Mouse (Mus musculus) stomach, postnatal 0 days (tissue): Measurements from ENCODE around the gene Praf2. TPM values are rescaled to one million over a fixed set of nuclear protein-coding genes. Genes with fewer than 3 reads are reported as not detected.

Experiments
- ATAC-seq: fragments of 200-750 bp; cut with Nextera tagmentation; 2 replicates; pipeline ENCODE4 v1.8.0; 2017; ENCODE audit not compliant: low FRiP score, low TSS enrichment
- DNase-seq: peaks from one replicate; pipeline ENCODE4 v3.0.0-alpha.2; 2016; ENCODE audit warnings: low spot score
- H3K27ac ChIP-seq: fragments of 300-500 bp; sonication (generic); replicated peaks from 2 replicates; pipeline ENCODE4 v1.5.1; 2014; ENCODE audit warnings: mild to moderate bottlenecking, control low read depth
- H3K27me3 ChIP-seq: fragments of 300-500 bp; sonication (generic); 2 replicates; pipeline ENCODE4 v1.6.1; 2014; ENCODE audit warnings: low read length; ENCODE audit not compliant: control insufficient read depth, insufficient read depth
- H3K36me3 ChIP-seq: fragments of 300-500 bp; sonication (generic); 2 replicates; pipeline ENCODE4 v1.6.1; 2014; ENCODE audit warnings: low read length, mixed read lengths; ENCODE audit not compliant: control insufficient read depth, insufficient read depth
- H3K4me1 ChIP-seq: fragments of 300-500 bp; sonication (generic); replicated peaks from 2 replicates; pipeline ENCODE4 v1.6.1; 2014; ENCODE audit warnings: antibody characterized with exemption; ENCODE audit not compliant: control insufficient read depth, insufficient read depth
- H3K4me2 ChIP-seq: fragments of 300-500 bp; sonication (generic); replicated peaks from 2 replicates; pipeline ENCODE4 v1.6.1; 2014; ENCODE audit warnings: low read depth, mild to moderate bottlenecking, control low read depth, moderate library complexity
- H3K4me3 ChIP-seq: fragments of 300-500 bp; sonication (generic); 2 replicates; pipeline ENCODE4 v1.5.1; 2014; ENCODE audit warnings: low read depth, low read length, control low read depth
- H3K9ac ChIP-seq: fragments of 300-500 bp; sonication (generic); 2 replicates; pipeline ENCODE4 v1.6.1; 2014; ENCODE audit warnings: mild to moderate bottlenecking, low read length, control low read depth, mixed read lengths
- H3K9me3 ChIP-seq: fragments of 300-500 bp; sonication (generic); 2 replicates; pipeline ENCODE4 v1.6.1; 2016; ENCODE audit warnings: low read length; ENCODE audit not compliant: control insufficient read depth
- CTCF ChIP-seq: IDR thresholded peaks from 2 replicates; pipeline ENCODE4 v1.5.1; 2016; ENCODE audit warnings: antibody characterized with exemption, low read depth, mild to moderate bottlenecking, moderate library complexity
- EP300 ChIP-seq: optimal IDR thresholded peaks from 2 replicates; pipeline ENCODE3; 2016; ENCODE audit warnings: antibody characterized with exemption
- WGBS: fragments of 180-500 bp; shearing (Covaris S2); extraction: QIAGEN DNeasy Blood & Tissue Kit; methylation state at CpG from one replicate; pipeline ENCODE4 v1.1.7; 2014; 5-methylcytosine and 5-hydroxymethylcytosine counted together
- polyA plus RNA-seq: library from polyadenylated mRNA; unstranded; fragments of >200 nt; fragmentation: Nextera tagmentation; extraction: Ambion mirVana; gene quantifications from 2 replicates; pipeline ENCODE4 v1.2.1, GENCODE M21; 2015

Praf2 gene
- polyA plus RNA-seq, 1 experiment from 2014 or later: 26.0 TPM

- Histone ChIP-seq H3K4me3 (no peak overlapping the region), H3K9ac (no peak overlapping the region), H3K27ac (no peak overlapping the region), H3K9me3 (no peaks in the 10 kb centered on the region), H3K27me3 (no peaks in the 10 kb centered on the region), H3K4me1 (no peaks in the 10 kb centered on the region), H3K4me2 (no peak overlapping the region), H3K36me3 (no peaks in the 10 kb centered on the region)
- DNase-seq: no peak
- no peak for ATAC-seq
- 86% methylated on average over 13 of the region's 13 CpGs for WGBS
- TF ChIP-seq EP300 (no peak), CTCF (no peak)
Observed at GRCm38 (mm10) chrX:7727176-7727575, 1.1 kb upstream of the Praf2 start.

- 26% methylated on average over 4 of the region's 4 CpGs for WGBS
- Histone ChIP-seq H3K9ac (peak overlapping the region; percentile 41; the same call in 1 of the 2 replicates), H3K27me3 (no peaks in the 10 kb centered on the region), H3K9me3 (no peaks in the 10 kb centered on the region), H3K4me3 (peak overlapping the region; percentile 37), H3K4me1 (no peaks in the 10 kb centered on the region), H3K4me2 (peak overlapping the region; percentile 45), H3K27ac (no peak overlapping the region), H3K36me3 (no peaks in the 10 kb centered on the region)
- peak; percentile 14; the same call in 1 of the 2 replicates for ATAC-seq
- TF ChIP-seq CTCF (no peak), EP300 (no peak)
- DNase-seq: no peak
Observed at GRCm38 (mm10) chrX:7728922-7729265, 655 bp downstream of the Praf2 start.

GRCm38 (mm10) chrX:7733571-7734156 lies 5.4 kb downstream of the Praf2 start:
- H3K9me3 ChIP-seq: no peaks in the 10 kb centered on the region
- no peak overlapping the region for H3K9ac ChIP-seq
- ATAC-seq: peak; percentile 53; the same call in 1 of the 2 replicates
- H3K4me1 ChIP-seq: no peaks in the 10 kb centered on the region
- no peaks in the 10 kb centered on the region for H3K27me3 ChIP-seq
- no peak overlapping the region for H3K4me2 ChIP-seq
- 34% methylated on average over 19 of the region's 26 CpGs for WGBS
- TF ChIP-seq CTCF (peak; percentile 71), EP300 (no peak)
- peak; percentile 79 for DNase-seq
- H3K36me3 ChIP-seq: no peaks in the 10 kb centered on the region
- no peak overlapping the region for H3K4me3 ChIP-seq
- no peak overlapping the region for H3K27ac ChIP-seq

- DNase-seq: peak; percentile 88
Observed at GRCm38 (mm10) chrX:7739336-7740081, 11.3 kb downstream of the Praf2 start.

GRCm38 (mm10) chrX:7740082-7740819 lies 12.0 kb downstream of the Praf2 start:
- peak overlapping the region; percentile 32 for H3K4me2 ChIP-seq

More at GRCm38 (mm10) chrX:7739336-7740081, 11.3 kb downstream of the Praf2 start:
- Histone ChIP-seq H3K36me3 (no peaks in the 10 kb centered on the region), H3K27ac (peak overlapping the region; percentile 86), H3K4me3 (no peak overlapping the region), H3K27me3 (no peaks in the 10 kb centered on the region), H3K4me1 (no peaks in the 10 kb centered on the region), H3K4me2 (peak overlapping the region; percentile 29; the same call in 1 of the 2 replicates), H3K9ac (peak overlapping the region; percentile 38; the same call in 1 of the 2 replicates), H3K9me3 (no peaks in the 10 kb centered on the region)
- ATAC-seq: peak; percentile 81
- 60% methylated on average over 13 of the region's 14 CpGs for WGBS
- TF ChIP-seq EP300 (no peak), CTCF (no peak)

More at GRCm38 (mm10) chrX:7740082-7740819, 12.0 kb downstream of the Praf2 start:
- 38% methylated on average over 10 of the region's 10 CpGs for WGBS
- Histone ChIP-seq H3K9ac (peak overlapping the region; percentile 38; the same call in 1 of the 2 replicates), H3K27ac (peak overlapping the region; percentile 86), H3K27me3 (no peaks in the 10 kb centered on the region), H3K9me3 (no peaks in the 10 kb centered on the region), H3K4me1 (no peaks in the 10 kb centered on the region), H3K36me3 (no peaks in the 10 kb centered on the region), H3K4me3 (peak overlapping the region; percentile 20)
- DNase-seq (peak; percentile 76), ATAC-seq (peak; percentile 88)
- no peak for TF ChIP-seq EP300
